Mouse (Mus musculus): ENCODE data around the gene Olfr1274-ps. TPM values are rescaled to one million over a fixed set of nuclear protein-coding genes. Genes with fewer than 3 reads are reported as not detected.
"Not testable (repeated sequence)": the region's sequence is repeated elsewhere in the genome, so short reads cannot be mapped to it uniquely, and the experiment has no call there.

Olfr1274-ps gene
- total RNA-seq (2021) = not detected
- long read RNA-seq, experiment 1 = 0 reads
- long read RNA-seq, experiment 2 = 0 reads

- not testable (repeated sequence) for DNase-seq (ENCODE audit: low spot score in 2 of 2)
Measured at GRCm38 (mm10) chr2:90398633-90399107, at the start of gene Olfr1274-ps. TSS of gene Olfr1274-ps (plus strand) at chr2:90398683.

DNA sequence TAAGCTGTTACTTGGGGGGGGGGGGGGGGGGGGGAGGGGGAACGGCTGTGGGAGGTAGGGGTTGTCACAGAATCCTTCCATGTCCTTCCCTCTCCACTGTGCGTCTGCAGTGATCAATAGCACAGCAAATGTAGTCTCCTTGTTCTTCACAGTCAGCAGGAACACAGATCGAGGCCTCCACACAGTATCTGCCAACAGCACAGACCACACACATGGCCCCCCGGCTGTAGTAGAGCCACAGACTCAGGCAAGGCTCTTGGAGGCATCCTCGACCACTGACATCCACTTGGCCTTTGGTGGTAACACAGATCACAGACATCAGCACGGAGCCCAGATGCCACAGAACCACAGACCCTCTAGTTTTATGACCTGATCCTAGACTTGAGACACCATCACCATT is 47.4 kb upstream of the Olfr1274-ps start:
- not testable (repeated sequence) for DNase-seq (ENCODE audit: low spot score in 2 of 2)

GRCm38 (mm10) chr2:90351540-90351939 is 46.9 kb upstream of the Olfr1274-ps start:
- not testable (repeated sequence) for DNase-seq (ENCODE audit: low spot score in 2 of 2)

- not testable (repeated sequence) for DNase-seq (ENCODE audit: low spot score in 2 of 2)
Measured at GRCm38 (mm10) chr2:90359229-90359628, 39.3 kb upstream of the Olfr1274-ps start.

- DNase-seq (ENCODE audit: low spot score in 2 of 2) = not testable (repeated sequence)
Measured at GRCm38 (mm10) chr2:90360199-90360598, 38.3 kb upstream of the Olfr1274-ps start.

DNA sequence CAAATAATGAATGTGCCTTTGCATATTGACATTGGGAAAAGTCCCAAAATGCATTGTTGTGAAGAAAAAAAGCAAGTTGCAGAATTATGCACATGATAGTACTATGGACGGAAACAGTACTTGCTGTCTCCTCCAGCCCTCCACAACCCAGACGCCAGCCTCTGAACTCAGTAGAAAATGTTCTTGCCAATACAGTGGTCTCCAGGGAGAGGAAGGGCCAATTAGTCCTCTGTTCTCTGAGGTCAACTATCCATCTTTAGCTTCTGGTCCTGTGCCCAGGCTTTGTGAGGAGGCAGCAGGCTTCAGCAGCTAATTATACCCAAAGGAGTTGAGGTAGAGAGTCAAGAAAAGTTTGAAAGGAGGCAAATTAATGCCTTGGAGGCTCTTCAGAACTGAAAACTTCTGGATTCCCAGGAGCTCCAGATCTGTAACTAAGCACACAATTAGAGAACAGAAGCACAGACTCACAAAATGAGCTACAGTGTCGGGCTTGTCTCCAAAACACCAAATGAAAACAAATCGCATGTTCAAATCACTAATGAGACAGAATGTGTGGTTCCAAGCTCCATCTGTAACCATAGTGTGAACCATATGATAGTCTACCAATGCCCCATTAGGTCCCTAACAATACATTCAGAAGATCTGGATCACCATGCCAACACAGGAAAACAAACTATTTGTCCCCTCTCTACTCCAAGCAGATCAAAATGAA is 15.8 kb downstream of the Olfr1274-ps start:
- not testable (repeated sequence) for DNase-seq (ENCODE audit: low spot score in 2 of 2)

DNA sequence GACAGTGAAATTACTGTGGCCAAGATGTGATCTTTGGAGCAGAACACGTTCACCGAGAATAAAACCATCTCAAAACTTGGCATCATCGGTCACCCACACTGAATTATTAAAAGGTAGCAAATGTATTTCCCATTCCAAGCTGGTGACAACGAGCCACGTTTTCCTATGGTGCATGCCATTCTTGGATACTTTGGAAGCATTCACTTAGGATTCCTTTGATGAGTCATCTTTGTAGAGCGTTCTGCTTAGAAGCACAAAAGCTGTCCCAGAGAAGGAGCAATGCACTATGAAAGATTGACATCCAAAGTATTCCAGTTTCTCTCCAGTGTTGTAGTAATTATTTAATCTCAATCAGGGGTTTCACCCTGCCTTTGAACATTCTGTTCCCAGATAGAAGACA is 23.8 kb downstream of the Olfr1274-ps start:
- not testable (repeated sequence) for DNase-seq (ENCODE audit: low spot score in 2 of 2)

- not testable (repeated sequence) for DNase-seq (ENCODE audit: low spot score in 2 of 2)
Measured at GRCm38 (mm10) chr2:90424937-90425336, 26.5 kb downstream of the Olfr1274-ps start.

DNA sequence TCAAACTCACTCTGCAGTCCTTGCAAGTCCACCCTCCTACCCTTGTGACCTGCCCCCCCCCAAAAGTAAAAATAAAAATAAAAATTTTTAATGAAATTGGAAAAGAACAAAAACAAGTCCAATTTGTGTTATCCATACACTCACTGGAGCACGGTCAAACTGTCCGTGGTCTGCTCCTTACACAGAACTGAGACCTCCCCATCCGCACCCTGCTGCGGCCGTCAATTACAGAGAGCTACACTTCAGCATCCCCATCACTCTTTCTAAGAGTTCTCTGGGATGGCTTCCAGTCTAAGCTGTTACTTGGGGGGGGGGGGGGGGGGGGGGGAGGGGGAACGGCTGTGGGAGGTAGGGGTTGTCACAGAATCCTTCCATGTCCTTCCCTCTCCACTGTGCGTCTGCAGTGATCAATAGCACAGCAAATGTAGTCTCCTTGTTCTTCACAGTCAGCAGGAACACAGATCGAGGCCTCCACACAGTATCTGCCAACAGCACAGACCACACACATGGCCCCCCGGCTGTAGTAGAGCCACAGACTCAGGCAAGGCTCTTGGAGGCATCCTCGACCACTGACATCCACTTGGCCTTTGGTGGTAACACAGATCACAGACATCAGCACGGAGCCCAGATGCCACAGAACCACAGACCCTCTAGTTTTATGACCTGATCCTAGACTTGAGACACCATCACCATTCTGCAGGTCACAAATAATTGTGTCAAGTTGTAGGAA is 30.7 kb downstream of the Olfr1274-ps start:
- DNase-seq (ENCODE audit: low spot score in 2 of 2) = not testable (repeated sequence)

DNA sequence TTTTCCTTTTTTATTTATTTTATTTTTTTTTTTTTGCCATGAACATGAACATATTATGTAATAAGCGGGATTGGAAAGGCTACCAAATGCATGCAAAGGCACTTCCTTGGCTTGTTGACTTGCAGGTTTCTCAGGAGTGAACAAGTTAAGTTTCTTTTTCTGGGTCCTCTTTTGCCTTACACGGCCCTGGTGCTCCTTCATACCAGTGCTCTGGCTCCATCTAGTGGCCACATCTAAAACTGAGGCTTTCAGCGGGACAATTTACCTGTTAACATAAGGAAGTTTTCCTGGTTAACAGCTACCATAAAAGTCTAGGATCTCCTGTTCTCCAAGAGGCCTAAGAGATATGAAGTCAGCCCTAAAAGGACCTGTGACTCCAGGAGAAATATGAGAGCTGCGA is 31.3 kb downstream of the Olfr1274-ps start:
- DNase-seq (ENCODE audit: low spot score in 2 of 2) = not testable (repeated sequence)

DNA sequence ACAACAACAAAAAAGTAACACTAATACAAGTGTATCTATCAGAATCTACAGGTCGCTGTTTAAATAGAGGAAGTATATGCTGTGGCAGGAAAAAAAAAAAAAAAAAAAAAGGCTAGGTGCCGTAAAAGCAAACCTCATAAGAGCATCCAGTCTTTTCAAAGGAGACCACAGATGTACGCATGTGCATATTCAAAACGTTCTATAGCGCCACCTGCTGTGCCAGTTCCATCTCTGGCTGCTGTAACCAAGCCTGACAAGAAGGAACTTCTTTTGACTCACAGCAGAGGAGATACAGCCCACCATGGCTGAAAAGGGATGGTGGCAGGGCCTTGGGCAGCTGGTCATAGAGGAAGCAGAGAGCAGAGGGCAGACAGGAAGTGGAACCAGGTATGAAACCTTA is 39.0 kb downstream of the Olfr1274-ps start:
- DNase-seq (ENCODE audit: low spot score in 2 of 2) = not testable (repeated sequence)

GRCm38 (mm10) chr2:90440169-90440568 is 41.7 kb downstream of the Olfr1274-ps start:
- DNase-seq (ENCODE audit: low spot score in 2 of 2) = not testable (repeated sequence)

DNA sequence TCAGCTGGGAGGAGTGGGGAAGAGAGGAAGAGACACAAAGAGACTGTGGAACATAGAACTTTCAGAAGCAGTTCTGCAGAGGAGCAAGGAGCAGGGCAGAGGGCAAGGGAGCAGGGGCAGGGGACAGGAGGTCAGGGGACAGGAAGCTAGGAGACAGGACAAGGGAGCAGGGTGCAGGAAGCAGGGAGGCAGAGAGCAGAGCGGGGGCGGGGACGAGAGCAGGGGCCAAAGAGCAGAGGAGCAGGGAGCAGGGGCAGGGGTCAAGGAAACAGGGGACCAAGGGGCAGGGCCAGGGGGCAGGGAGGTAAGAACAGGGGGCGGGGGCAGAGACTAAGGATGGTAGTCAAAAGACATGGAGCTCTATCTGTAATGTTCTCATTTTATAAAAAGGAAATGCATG is 43.3 kb downstream of the Olfr1274-ps start:
- not testable (repeated sequence) for DNase-seq (ENCODE audit: low spot score in 2 of 2)

DNA sequence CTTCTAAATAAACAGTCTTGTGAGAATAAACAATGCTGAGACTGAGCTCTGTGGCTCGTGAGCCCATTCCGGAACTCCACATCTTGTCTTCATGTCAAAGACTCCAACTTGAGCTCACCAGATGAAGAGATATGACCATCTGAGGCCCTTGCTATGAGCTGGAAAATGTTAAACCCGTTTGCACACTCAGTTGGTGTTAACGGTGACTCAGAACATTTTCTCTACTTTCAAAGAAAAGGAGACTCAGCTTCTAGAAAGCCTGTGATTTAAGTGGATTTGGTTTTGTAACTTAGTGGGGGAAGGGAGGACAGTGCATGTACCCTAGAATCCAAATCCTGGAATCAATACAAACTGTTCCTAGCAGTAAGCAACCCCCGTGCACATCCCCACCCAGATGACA is 45.3 kb downstream of the Olfr1274-ps start:
- no peak for DNase-seq (ENCODE audit: low spot score in 2 of 2)

DNA sequence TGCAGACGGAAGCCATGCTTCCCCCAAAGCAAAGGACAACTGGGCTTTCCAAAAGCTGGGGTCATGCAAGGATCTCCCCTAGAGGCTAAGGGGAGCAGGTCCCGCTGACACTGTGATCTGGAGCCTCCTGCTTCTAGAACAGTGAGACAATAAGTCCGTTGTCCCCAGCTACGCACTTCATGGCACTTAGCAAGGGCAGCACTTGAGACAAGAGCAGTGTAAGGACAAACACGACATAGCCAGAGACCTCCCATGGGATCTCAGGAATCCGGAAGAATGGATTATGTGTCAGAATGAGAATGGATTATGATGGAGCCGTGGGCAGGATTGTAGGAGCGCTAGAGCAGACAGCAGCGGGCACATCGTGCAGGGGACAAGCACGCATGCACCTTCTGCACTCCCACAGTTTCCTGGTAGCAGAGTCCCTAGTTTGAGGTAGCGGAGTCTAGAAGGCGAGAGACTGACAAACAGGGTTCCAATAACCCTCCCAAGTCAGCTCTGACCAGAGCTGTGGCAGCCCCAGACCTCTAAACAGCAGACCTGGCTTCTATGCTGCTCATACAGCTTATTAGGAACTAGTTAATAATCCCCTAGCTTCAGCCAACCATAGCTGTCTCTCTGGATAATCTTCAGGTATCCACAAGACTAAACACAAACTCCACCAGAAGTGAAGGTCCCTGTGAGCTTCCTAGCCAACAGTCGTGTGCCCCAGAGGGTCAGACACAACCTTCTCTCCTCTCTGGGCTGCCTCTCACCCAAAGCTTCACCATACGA is 50.7 kb downstream of the Olfr1274-ps start:
- DNase-seq (ENCODE audit: low spot score in 2 of 2) = no peak

GRCm38 (mm10) chr2:90452380-90452779 is 53.9 kb downstream of the Olfr1274-ps start:
- DNase-seq (ENCODE audit: low spot score in 2 of 2) = no peak

Other genes with a start within 250 kb of the Olfr1274-ps start
- gene Olfr1270, start 245.6 kb upstream of the Olfr1274-ps start, total RNA-seq (2021) = not detected
- under 1 TPM in 1 of 2 experiments, not detected in 1; 0.13 TPM for gene Olfr1506, start 174.2 kb upstream of the Olfr1274-ps start, total RNA-seq (2021)
- gene Olfr142, start 141.1 kb upstream of the Olfr1274-ps start, total RNA-seq (2021) = not detected
- gene Olfr1271, start 127.7 kb upstream of the Olfr1274-ps start, total RNA-seq (2021) = not detected
- not detected for gene Olfr1272, start 105.8 kb upstream of the Olfr1274-ps start, total RNA-seq (2021)
- not detected for gene Gm13769, start 76.5 kb upstream of the Olfr1274-ps start, total RNA-seq (2021)
- gene Ptprj, start 182.0 kb downstream of the Olfr1274-ps start, total RNA-seq (2021) = 10 to 100 TPM; 12.5 to 12.7 TPM

All from gastrocnemius, postnatal 4 days (tissue).